Mouse (Mus musculus) forebrain, embryonic 16.5 days (tissue): ENCODE measurements around the gene Tmem107. TPM values are rescaled to one million over a fixed set of nuclear protein-coding genes. Genes with fewer than 3 reads are reported as not detected.
A peak's percentile ranks its signal among the peaks of the same experiment; 100 is the strongest.

Experiments used
- ATAC-seq: fragments of 200-750 bp; cut with Nextera tagmentation; 2 replicates; pipeline ENCODE4 v1.8.0; 2017; ENCODE audit warnings: mild to moderate bottlenecking, moderate library complexity
- H3K27ac ChIP-seq: fragments of 300-500 bp; sonication (generic); 2 replicates; pipeline ENCODE4 v1.5.1; 2014; ENCODE audit warnings: low read length, control low read depth
- H3K27me3 ChIP-seq: fragments of 300-500 bp; sonication (generic); replicated peaks from 2 replicates; pipeline ENCODE4 v1.6.1; 2014; ENCODE audit warnings: low read length; ENCODE audit not compliant: control insufficient read depth, insufficient read depth
- H3K36me3 ChIP-seq: fragments of 300-500 bp; sonication (generic); 2 replicates; pipeline ENCODE4 v1.6.1; 2014; ENCODE audit not compliant: control insufficient read depth, insufficient read depth
- H3K4me1 ChIP-seq: fragments of 300-500 bp; sonication (generic); replicated peaks from 2 replicates; pipeline ENCODE4 v1.6.1; 2014; ENCODE audit warnings: low read length; ENCODE audit not compliant: control insufficient read depth, insufficient read depth
- H3K4me2 ChIP-seq: fragments of 300-500 bp; sonication (generic); 2 replicates; pipeline ENCODE4 v1.6.1; 2014; ENCODE audit warnings: mild to moderate bottlenecking, low read length, control low read depth
- H3K4me3 ChIP-seq: fragments of 300-500 bp; sonication (generic); replicated peaks from 2 replicates; pipeline ENCODE4 v1.5.1; 2014; ENCODE audit warnings: mild to moderate bottlenecking, low read length, control low read depth
- H3K9ac ChIP-seq: fragments of 300-500 bp; sonication (generic); replicated peaks from 2 replicates; pipeline ENCODE4 v1.6.1; 2014; ENCODE audit warnings: low read depth, low read length, control low read depth
- H3K9me3 ChIP-seq: fragments of 300-500 bp; sonication (generic); 2 replicates; pipeline ENCODE4 v1.6.1; 2016; ENCODE audit warnings: low read length; ENCODE audit not compliant: control insufficient read depth
- WGBS: fragments of 180-500 bp; shearing (Covaris S2); extraction: QIAGEN DNeasy Blood & Tissue Kit; methylation state at CpG from one replicate; pipeline ENCODE4 v1.1.7; 2014; 5-methylcytosine and 5-hydroxymethylcytosine counted together
- polyA plus RNA-seq: library from polyadenylated mRNA; unstranded; fragments of >200 nt; fragmentation: Nextera tagmentation; extraction: Ambion mirVana; gene quantifications from 2 replicates; pipeline ENCODE4 v1.2.1, GENCODE M21; 2015

Tmem107 gene
- polyA plus RNA-seq, 1 experiment from 2014 or later: 48.4 TPM

DNA sequence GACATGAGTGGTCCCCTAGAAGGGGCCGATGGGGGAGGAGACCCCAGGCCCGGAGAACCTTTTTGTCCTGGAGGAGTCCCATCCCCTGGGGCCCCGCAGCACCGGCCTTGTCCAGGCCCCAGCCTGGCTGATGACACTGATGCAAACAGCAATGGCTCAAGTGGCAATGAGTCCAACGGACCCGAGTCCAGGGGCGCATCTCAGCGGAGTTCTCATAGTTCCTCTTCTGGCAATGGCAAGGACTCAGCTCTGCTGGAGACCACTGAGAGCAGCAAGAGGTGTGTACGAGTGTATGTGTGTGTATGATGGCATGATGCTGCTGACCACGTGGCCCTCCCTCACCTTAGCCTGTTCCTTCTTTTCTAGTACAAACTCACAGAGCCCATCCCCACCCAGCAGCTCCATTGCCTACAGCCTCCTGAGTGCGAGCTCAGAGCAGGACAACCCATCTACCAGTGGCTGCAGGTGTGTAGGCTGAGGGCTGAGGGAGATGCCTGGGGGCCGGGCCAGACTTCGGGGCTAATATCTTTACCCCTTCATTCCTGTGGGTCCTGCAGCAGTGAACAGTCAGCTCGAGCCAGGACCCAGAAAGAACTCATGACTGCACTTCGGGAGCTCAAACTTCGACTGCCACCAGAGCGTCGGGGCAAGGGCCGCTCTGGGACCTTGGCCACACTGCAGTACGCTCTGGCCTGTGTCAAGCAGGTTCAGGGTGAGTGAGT, 30.2 kb downstream of the Tmem107 start:
- H3K27ac ChIP-seq: no peak overlapping the region
- H3K36me3 ChIP-seq: peaks cover 22% of the 10 kb centered on the region

DNA sequence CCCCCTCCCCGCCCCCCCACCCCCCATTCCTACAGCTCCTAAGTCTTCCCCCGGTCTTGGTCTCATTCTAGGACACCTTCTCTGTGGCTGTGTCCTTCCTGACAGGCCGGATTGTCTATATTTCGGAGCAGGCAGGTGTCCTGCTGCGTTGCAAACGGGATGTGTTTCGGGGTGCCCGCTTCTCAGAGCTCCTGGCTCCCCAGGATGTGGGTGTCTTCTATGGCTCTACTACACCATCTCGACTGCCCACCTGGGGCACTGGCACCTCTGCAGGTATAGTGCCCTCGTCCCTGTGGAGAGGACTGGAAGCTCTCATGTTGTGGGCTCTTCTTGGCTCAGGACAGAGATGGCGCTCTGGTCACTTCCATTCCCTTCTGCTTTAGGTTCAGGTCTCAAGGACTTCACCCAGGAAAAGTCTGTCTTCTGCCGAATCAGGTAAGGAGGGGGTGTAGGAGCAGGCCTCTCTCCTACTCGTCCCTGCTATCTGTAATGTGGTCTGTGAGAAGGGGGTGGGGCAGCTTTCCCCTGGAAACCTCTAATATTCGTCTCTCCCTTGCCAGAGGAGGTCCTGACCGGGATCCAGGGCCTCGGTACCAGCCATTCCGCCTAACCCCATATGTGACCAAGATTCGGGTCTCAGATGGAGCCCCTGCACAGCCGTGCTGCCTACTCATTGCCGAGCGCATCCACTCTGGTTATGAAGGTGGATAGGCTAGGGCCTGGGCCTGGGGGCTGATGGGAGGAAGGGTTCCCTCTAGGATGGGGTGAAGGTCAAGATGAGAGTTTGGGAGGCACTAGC, 31.2 kb downstream of the Tmem107 start:
- no peak for ATAC-seq
- Histone ChIP-seq H3K4me1 (peaks cover 42% of the 10 kb centered on the region), H3K9ac (no peak overlapping the region), H3K4me2 (no peak overlapping the region), H3K9me3 (no peaks in the 10 kb centered on the region), H3K36me3 (peaks cover 22% of the 10 kb centered on the region), H3K4me3 (no peak overlapping the region), H3K27ac (no peak overlapping the region), H3K27me3 (no peaks in the 10 kb centered on the region)
- 91% methylated on average over 21 of the region's 21 CpGs for WGBS

More for the DNA sequence above, 30.2 kb downstream of the Tmem107 start:
- H3K9ac ChIP-seq: peak overlapping the region; percentile 67; the same call in 1 of the 2 replicates
- WGBS: 89% methylated on average over 20 of the region's 20 CpGs
- no peak for ATAC-seq
- peak overlapping the region; percentile 78 for H3K4me2 ChIP-seq
- H3K9me3 ChIP-seq: no peaks in the 10 kb centered on the region
- H3K4me1 ChIP-seq: peaks cover 50% of the 10 kb centered on the region
- peak overlapping the region; percentile 53; the same call in 1 of the 2 replicates for H3K4me3 ChIP-seq
- H3K27me3 ChIP-seq: no peaks in the 10 kb centered on the region

GRCm38 (mm10) chr11:69102403-69102725, 31.8 kb downstream of the Tmem107 start:
- WGBS: 93% methylated on average over 7 of the region's 7 CpGs
- Histone ChIP-seq H3K36me3 (peaks cover 25% of the 10 kb centered on the region), H3K9ac (no peak overlapping the region), H3K9me3 (no peaks in the 10 kb centered on the region), H3K4me1 (peaks cover 36% of the 10 kb centered on the region), H3K27ac (no peak overlapping the region), H3K4me2 (no peak overlapping the region), H3K27me3 (no peaks in the 10 kb centered on the region), H3K4me3 (no peak overlapping the region)
- no peak for ATAC-seq

DNA sequence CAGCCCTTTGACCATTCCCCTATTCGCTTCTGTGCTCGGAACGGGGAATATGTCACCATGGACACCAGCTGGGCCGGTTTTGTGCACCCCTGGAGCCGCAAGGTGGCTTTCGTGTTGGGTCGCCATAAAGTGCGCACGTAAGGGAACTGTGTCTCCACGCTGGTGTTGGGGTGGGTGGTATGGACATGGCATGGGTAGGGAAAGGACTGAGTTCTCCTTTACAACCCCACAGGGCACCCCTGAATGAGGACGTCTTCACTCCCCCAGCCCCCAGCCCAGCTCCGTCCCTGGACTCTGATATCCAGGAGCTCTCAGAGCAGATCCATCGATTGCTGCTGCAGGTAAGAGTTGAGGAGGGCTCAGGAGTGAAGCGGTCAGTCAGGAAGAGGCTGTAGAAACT, 32.5 kb downstream of the Tmem107 start:
- Histone ChIP-seq H3K27me3 (no peaks in the 10 kb centered on the region), H3K4me1 (peaks cover 28% of the 10 kb centered on the region), H3K4me2 (no peak overlapping the region), H3K9ac (no peak overlapping the region), H3K9me3 (no peaks in the 10 kb centered on the region), H3K4me3 (no peak overlapping the region), H3K36me3 (peaks cover 27% of the 10 kb centered on the region), H3K27ac (no peak overlapping the region)
- ATAC-seq: no peak
- 96% methylated on average over 14 of the region's 14 CpGs for WGBS

DNA sequence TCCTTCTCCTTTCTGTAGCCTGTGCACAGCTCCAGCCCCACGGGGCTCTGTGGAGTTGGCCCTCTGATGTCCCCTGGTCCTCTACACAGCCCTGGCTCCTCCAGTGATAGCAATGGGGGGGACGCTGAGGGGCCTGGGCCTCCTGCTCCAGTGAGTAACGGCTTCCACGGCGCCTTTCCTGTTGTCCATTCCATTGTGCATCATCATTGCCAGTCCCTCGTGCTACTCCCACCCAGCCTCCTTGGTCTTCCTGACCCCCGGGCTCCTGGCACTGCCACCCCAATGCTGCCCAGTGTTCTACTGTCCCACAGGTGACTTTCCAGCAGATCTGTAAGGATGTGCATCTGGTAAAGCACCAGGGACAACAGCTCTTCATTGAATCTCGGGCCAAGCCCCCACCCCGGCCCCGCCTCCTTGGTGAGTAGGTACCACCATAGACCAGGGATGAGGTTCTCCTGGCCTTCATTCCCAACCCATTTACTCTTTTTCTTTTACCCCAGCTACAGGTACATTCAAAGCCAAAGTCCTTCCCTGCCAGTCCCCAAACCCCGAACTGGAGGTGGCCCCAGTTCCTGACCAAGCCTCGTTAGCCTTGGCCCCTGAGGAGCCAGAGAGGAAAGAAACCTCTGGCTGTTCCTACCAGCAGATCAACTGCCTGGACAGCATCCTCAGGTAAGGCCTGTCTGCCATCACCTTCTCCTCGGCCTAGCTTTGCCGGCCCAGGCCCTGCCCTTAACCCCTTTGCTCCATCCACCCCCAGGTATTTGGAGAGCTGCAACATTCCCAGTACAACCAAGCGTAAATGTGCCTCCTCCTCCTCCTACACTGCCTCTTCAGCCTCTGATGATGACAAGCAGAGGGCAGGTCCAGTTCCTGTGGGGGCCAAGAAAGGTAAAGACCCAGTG, 33.2 kb downstream of the Tmem107 start:
- H3K4me2 ChIP-seq: no peak overlapping the region
- 89% methylated on average over 15 of the region's 15 CpGs for WGBS
- no peak overlapping the region for H3K4me3 ChIP-seq
- no peak overlapping the region for H3K9ac ChIP-seq
- H3K9me3 ChIP-seq: no peaks in the 10 kb centered on the region
- peaks cover 22% of the 10 kb centered on the region for H3K4me1 ChIP-seq
- no peaks in the 10 kb centered on the region for H3K27me3 ChIP-seq
- peaks cover 32% of the 10 kb centered on the region for H3K36me3 ChIP-seq
- no peak for ATAC-seq
- H3K27ac ChIP-seq: no peak overlapping the region

DNA sequence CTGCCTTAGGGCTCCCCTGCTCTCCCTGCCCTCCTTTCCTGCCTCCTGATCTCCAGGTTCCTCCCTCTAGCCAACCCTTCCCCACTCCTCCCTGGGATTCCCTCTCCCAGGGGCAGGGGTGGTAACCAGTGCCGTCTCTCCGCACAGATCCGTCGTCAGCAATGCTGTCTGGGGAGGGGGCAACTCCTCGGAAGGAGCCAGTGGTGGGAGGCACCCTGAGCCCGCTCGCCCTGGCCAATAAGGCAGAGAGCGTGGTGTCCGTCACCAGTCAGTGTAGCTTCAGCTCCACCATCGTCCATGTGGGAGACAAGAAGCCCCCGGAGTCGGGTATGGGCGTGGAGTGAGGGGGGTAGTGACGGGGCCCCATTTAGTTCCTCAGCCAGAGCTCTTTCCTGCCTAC, 33.9 kb downstream of the Tmem107 start:
- Histone ChIP-seq H3K9ac (no peak overlapping the region), H3K4me3 (no peak overlapping the region), H3K4me1 (peaks cover 16% of the 10 kb centered on the region), H3K9me3 (no peaks in the 10 kb centered on the region), H3K27ac (no peak overlapping the region), H3K27me3 (no peaks in the 10 kb centered on the region), H3K4me2 (no peak overlapping the region), H3K36me3 (peaks cover 35% of the 10 kb centered on the region)
- no peak for ATAC-seq
- WGBS: 91% methylated on average over 14 of the region's 14 CpGs

- Histone ChIP-seq H3K27me3 (no peaks in the 10 kb centered on the region), H3K4me1 (peaks cover 10% of the 10 kb centered on the region), H3K4me3 (no peak overlapping the region), H3K36me3 (peaks cover 35% of the 10 kb centered on the region), H3K4me2 (no peak overlapping the region), H3K9me3 (no peaks in the 10 kb centered on the region), H3K27ac (no peak overlapping the region), H3K9ac (no peak overlapping the region)
- 95% methylated on average over 6 of the region's 6 CpGs for WGBS
- ATAC-seq: no peak
Observed at GRCm38 (mm10) chr11:69105227-69105626, 34.6 kb downstream of the Tmem107 start.

- peaks cover 7% of the 10 kb centered on the region; the same call in 1 of the 2 replicates for H3K4me1 ChIP-seq
- no peak overlapping the region for H3K4me3 ChIP-seq
- no peak overlapping the region for H3K9ac ChIP-seq
- no peaks in the 10 kb centered on the region for H3K27me3 ChIP-seq
- 82% methylated on average over 2 of the region's 2 CpGs for WGBS
- H3K4me2 ChIP-seq: no peak overlapping the region
- H3K27ac ChIP-seq: no peak overlapping the region
- no peaks in the 10 kb centered on the region for H3K9me3 ChIP-seq
- peaks cover 35% of the 10 kb centered on the region for H3K36me3 ChIP-seq
- ATAC-seq: no peak
Observed at GRCm38 (mm10) chr11:69105796-69106195, 35.2 kb downstream of the Tmem107 start.

DNA sequence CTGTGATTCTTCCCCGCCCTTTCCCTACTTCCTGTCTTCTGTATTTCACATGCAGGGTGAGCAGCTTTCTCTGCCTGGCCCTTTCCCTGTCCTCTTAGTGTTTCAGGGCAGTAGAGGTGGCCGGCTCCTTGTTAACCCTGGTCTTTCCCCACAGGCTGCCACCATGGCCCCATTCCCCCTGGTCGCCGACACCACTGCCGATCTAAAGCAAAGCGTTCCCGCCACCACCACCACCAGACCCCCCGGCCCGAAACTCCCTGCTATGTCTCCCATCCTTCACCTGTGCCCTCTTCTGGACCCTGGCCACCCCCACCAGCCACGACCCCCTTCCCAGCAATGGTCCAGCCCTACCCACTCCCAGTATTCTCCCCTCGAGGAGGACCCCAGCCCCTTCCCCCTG, 35.7 kb downstream of the Tmem107 start:
- Histone ChIP-seq H3K4me3 (no peak overlapping the region), H3K9me3 (no peaks in the 10 kb centered on the region), H3K4me1 (peaks cover 3% of the 10 kb centered on the region; the same call in 1 of the 2 replicates), H3K4me2 (no peak overlapping the region), H3K27me3 (no peaks in the 10 kb centered on the region), H3K36me3 (peaks cover 32% of the 10 kb centered on the region), H3K27ac (no peak overlapping the region), H3K9ac (no peak overlapping the region)
- 89% methylated on average over 11 of the region's 11 CpGs for WGBS
- no peak for ATAC-seq
